Mouse (Mus musculus) lung, postnatal 36 days (tissue): ENCODE measurements at regions not wholly inside any gene's neighbourhood (a gene's known extent, or its start where the extent isn't known, plus 50 kb on each side); places are given as distances from the start of the nearest gene placed in this dataset.

Experiments used
- DNase-seq: peaks from one replicate; pipeline ENCODE4 v3.0.0; 2022; ENCODE audit warnings: mixed read lengths

- no peak for DNase-seq
Observed at GRCm38 (mm10) chr14:18391824-18392486, 60.3 kb upstream of the Ube2e1 start.

- no peak for DNase-seq
Observed at GRCm38 (mm10) chr14:18389390-18389789, 57.7 kb upstream of the Ube2e1 start.

GRCm38 (mm10) chr14:18385953-18386668, 54.5 kb upstream of the Ube2e1 start:
- DNase-seq: no peak
